Mouse (Mus musculus): ENCODE data around the gene Nlrc4. TPM values are rescaled to one million over a fixed set of nuclear protein-coding genes. Genes with fewer than 3 reads are reported as not detected.
"Not testable (repeated sequence)": the region's sequence is repeated elsewhere in the genome, so short reads cannot be mapped to it uniquely, and the experiment has no call there.

The Nlrc4 gene
- not detected in 2 replicates for polyA plus RNA-seq (2011; ENCODE audit: insufficient read length, low read depth, missing spikeins)

GRCm38 (mm10) chr17:74458711-74459408 is at the start of gene Nlrc4:
Nlrc4 (minus strand) TSS chr17:74459142.
- Histone ChIP-seq H3K4me3 (ENCODE audit: insufficient read depth, low read length) (no peak within 1 kb of the TSS), H3K27ac (ENCODE audit: insufficient read depth, low read length) (no peak within 1 kb of the TSS), H3K4me1 (ENCODE audit: control insufficient read depth, insufficient read depth, low read length) (no peaks in the 10 kb centered on the region)
- no peak for TF ChIP-seq CTCF (IDR thresholded peaks at IDR 0.05; ENCODE audit: borderline replicate concordance, insufficient read depth, low read length)
- no peak for TF ChIP-seq POLR2A (IDR thresholded peaks at IDR 0.05; ENCODE audit: low read depth, low read length)

- H3K4me3 ChIP-seq (ENCODE audit: insufficient read depth, low read length): no peak overlapping the region
- no peak for TF ChIP-seq POLR2A (IDR thresholded peaks at IDR 0.05; ENCODE audit: low read depth, low read length)
- H3K27ac ChIP-seq (ENCODE audit: insufficient read depth, low read length): no peak overlapping the region
- H3K4me1 ChIP-seq (ENCODE audit: control insufficient read depth, insufficient read depth, low read length): no peaks in the 10 kb centered on the region
These were observed 49.7 kb upstream of the Nlrc4 start for GRCm38 (mm10) chr17:74508600-74508999.

GRCm38 (mm10) chr17:74507934-74508333 is 49.0 kb upstream of the Nlrc4 start:
- TF ChIP-seq POLR2A (IDR thresholded peaks at IDR 0.05; ENCODE audit: low read depth, low read length): no peak
- TF ChIP-seq CTCF (IDR thresholded peaks at IDR 0.05; ENCODE audit: borderline replicate concordance, insufficient read depth, low read length): no peak
- Histone ChIP-seq H3K4me1 (ENCODE audit: control insufficient read depth, insufficient read depth, low read length) (no peaks in the 10 kb centered on the region), H3K4me3 (ENCODE audit: insufficient read depth, low read length) (no peak overlapping the region), H3K27ac (ENCODE audit: insufficient read depth, low read length) (no peak overlapping the region)

GRCm38 (mm10) chr17:74501085-74501484 is 42.1 kb upstream of the Nlrc4 start:
- no peak overlapping the region for H3K27ac ChIP-seq (ENCODE audit: insufficient read depth, low read length)
- TF ChIP-seq POLR2A (IDR thresholded peaks at IDR 0.05; ENCODE audit: low read depth, low read length) (no peak), CTCF (IDR thresholded peaks at IDR 0.05; ENCODE audit: borderline replicate concordance, insufficient read depth, low read length) (no peak)
- no peak overlapping the region for H3K4me3 ChIP-seq (ENCODE audit: insufficient read depth, low read length)
- no peaks in the 10 kb centered on the region for H3K4me1 ChIP-seq (ENCODE audit: control insufficient read depth, insufficient read depth, low read length)

GRCm38 (mm10) chr17:74500204-74500603 is 41.3 kb upstream of the Nlrc4 start:
- no peak overlapping the region for H3K4me3 ChIP-seq (ENCODE audit: insufficient read depth, low read length)
- H3K4me1 ChIP-seq (ENCODE audit: control insufficient read depth, insufficient read depth, low read length): no peaks in the 10 kb centered on the region
- TF ChIP-seq CTCF (IDR thresholded peaks at IDR 0.05; ENCODE audit: borderline replicate concordance, insufficient read depth, low read length): no peak
- TF ChIP-seq POLR2A (IDR thresholded peaks at IDR 0.05; ENCODE audit: low read depth, low read length): no peak
- H3K27ac ChIP-seq (ENCODE audit: insufficient read depth, low read length): no peak overlapping the region

- no peak for TF ChIP-seq POLR2A (IDR thresholded peaks at IDR 0.05; ENCODE audit: low read depth, low read length)
- TF ChIP-seq CTCF (IDR thresholded peaks at IDR 0.05; ENCODE audit: borderline replicate concordance, insufficient read depth, low read length): no peak
- Histone ChIP-seq H3K4me3 (ENCODE audit: insufficient read depth, low read length) (no peak overlapping the region), H3K4me1 (ENCODE audit: control insufficient read depth, insufficient read depth, low read length) (no peaks in the 10 kb centered on the region), H3K27ac (ENCODE audit: insufficient read depth, low read length) (no peak overlapping the region)
These were observed 32.6 kb upstream of the Nlrc4 start for GRCm38 (mm10) chr17:74491565-74491964.

GRCm38 (mm10) chr17:74489901-74490220 is 30.9 kb upstream of the Nlrc4 start:
- no peaks in the 10 kb centered on the region for H3K4me1 ChIP-seq (ENCODE audit: control insufficient read depth, insufficient read depth, low read length)
- TF ChIP-seq CTCF (IDR thresholded peaks at IDR 0.05; ENCODE audit: borderline replicate concordance, insufficient read depth, low read length) (no peak), POLR2A (IDR thresholded peaks at IDR 0.05; ENCODE audit: low read depth, low read length) (no peak)
- no peak overlapping the region for H3K27ac ChIP-seq (ENCODE audit: insufficient read depth, low read length)

GRCm38 (mm10) chr17:74489024-74489900 is 30.3 kb upstream of the Nlrc4 start, which contains the start of gene Yipf4:
Yipf4 (plus strand) TSS chr17:74489493.
- peak within 1 kb of the TSS; percentile 97 for H3K4me3 ChIP-seq (ENCODE audit: insufficient read depth, low read length)
- no peak within 1 kb of the TSS; the same call in 1 of the 2 replicates for H3K27ac ChIP-seq (ENCODE audit: insufficient read depth, low read length)
- no peaks in the 10 kb centered on the region for H3K4me1 ChIP-seq (ENCODE audit: control insufficient read depth, insufficient read depth, low read length)
- no peak for TF ChIP-seq CTCF (IDR thresholded peaks at IDR 0.05; ENCODE audit: borderline replicate concordance, insufficient read depth, low read length)
- peak; percentile 57 for TF ChIP-seq POLR2A (IDR thresholded peaks at IDR 0.05; ENCODE audit: low read depth, low read length)

More at GRCm38 (mm10) chr17:74489901-74490220, 30.9 kb upstream of the Nlrc4 start:
- peak overlapping the region; percentile 97 for H3K4me3 ChIP-seq (ENCODE audit: insufficient read depth, low read length)

GRCm38 (mm10) chr17:74480361-74481069 is 21.6 kb upstream of the Nlrc4 start:
- no peak for TF ChIP-seq CTCF (IDR thresholded peaks at IDR 0.05; ENCODE audit: borderline replicate concordance, insufficient read depth, low read length)
- no peak for TF ChIP-seq POLR2A (IDR thresholded peaks at IDR 0.05; ENCODE audit: low read depth, low read length)
- Histone ChIP-seq H3K4me1 (ENCODE audit: control insufficient read depth, insufficient read depth, low read length) (no peaks in the 10 kb centered on the region), H3K27ac (ENCODE audit: insufficient read depth, low read length) (no peak overlapping the region), H3K4me3 (ENCODE audit: insufficient read depth, low read length) (no peak overlapping the region)

- H3K4me3 ChIP-seq (ENCODE audit: insufficient read depth, low read length); H3K4me1 ChIP-seq (ENCODE audit: control insufficient read depth, insufficient read depth, low read length); H3K27ac ChIP-seq (ENCODE audit: insufficient read depth, low read length): not testable (repeated sequence)
These were observed 11.2 kb upstream of the Nlrc4 start for GRCm38 (mm10) chr17:74470133-74470532.

- H3K27ac ChIP-seq (ENCODE audit: insufficient read depth, low read length); H3K4me3 ChIP-seq (ENCODE audit: insufficient read depth, low read length); H3K4me1 ChIP-seq (ENCODE audit: control insufficient read depth, insufficient read depth, low read length): not testable (repeated sequence)
These were observed 9.0 kb upstream of the Nlrc4 start for GRCm38 (mm10) chr17:74467981-74468380.

Data from embryonic fibroblast, embryonic 13.5 days (primary cell).